Comparison of ENCODE assay signal across 22 mouse cellular contexts in the genomic region with DNA sequence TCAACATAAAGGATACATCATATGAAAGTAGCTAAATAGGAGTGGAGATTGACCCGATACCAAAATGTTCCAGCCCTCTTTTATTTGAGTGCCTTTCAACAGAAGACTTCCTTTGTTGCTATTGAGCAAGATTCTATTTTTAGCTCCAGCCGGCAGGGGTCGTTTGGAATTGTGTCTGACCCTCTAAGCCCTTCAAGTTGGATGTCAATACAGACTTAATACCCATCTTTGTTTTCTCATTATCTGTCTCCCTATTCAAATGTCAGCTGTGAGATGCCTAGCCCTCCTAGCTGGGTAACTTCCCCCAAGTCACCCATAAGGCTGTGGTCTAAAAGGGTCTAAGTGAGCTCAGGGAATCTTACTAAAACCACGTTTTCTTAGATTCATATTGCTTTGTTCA.
DNase-seq lines count a peak whose midpoint lies in the region; ATAC-seq lines count a peak whose summit lies in the region.
"Had no signal": no experiment of that assay in that cellular context is flagged by ENCODE, and none has a peak within 500 bp of the region (broad histone marks: within the 10 kb centered on the region; RNA-seq: fewer than 3 reads in every experiment).

No protein-coding gene starts in this region.

- H3K4me2 ChIP-seq in hindbrain, embryonic 11.5 days (replicated peaks; ENCODE audit: low read depth, low read length): no peak overlapping the region
- no peak overlapping the region for H3K4me2 ChIP-seq in hindbrain, embryonic 13.5 days
- no peak overlapping the region for H3K4me2 ChIP-seq in forebrain, embryonic 12.5 days
- H3K4me2 ChIP-seq: heart, embryonic 13.5 days; neural tube, embryonic 12.5 days had no signal

- H3K9ac ChIP-seq in hindbrain, embryonic 11.5 days (ENCODE audit: low read depth, low read length): no peak overlapping the region
- H3K9ac ChIP-seq in hindbrain, embryonic 13.5 days: no peak overlapping the region
- H3K9ac ChIP-seq in forebrain, embryonic 12.5 days: no peak overlapping the region
- H3K9ac ChIP-seq: heart, embryonic 13.5 days; neural tube, embryonic 12.5 days had no signal

- ATAC-seq in hindbrain, embryonic 11.5 days (ENCODE audit: low FRiP score): 0 out of 2 replicates have a peak, but pooled peaks have one; percentile 38
- ATAC-seq in hindbrain, embryonic 13.5 days (ENCODE audit: low FRiP score): no peak
- no peak for ATAC-seq in forebrain, embryonic 12.5 days (ENCODE audit: low FRiP score)

- no peak overlapping the region for H3K27ac ChIP-seq in hindbrain, embryonic 11.5 days (ENCODE audit: low read depth, low read length)
- no peak overlapping the region for H3K27ac ChIP-seq in hindbrain, embryonic 13.5 days
- no peak overlapping the region for H3K27ac ChIP-seq in embryonic facial prominence, embryonic 10.5 days (replicated peaks)
- H3K27ac ChIP-seq in forebrain, embryonic 12.5 days: no peak overlapping the region
- H3K27ac ChIP-seq: heart, embryonic 13.5 days; limb, embryonic 10.5 days; macrophage; neural tube, embryonic 12.5 days had no signal

- no peak overlapping the region for H3K4me3 ChIP-seq in hindbrain, embryonic 11.5 days (ENCODE audit: low read depth, low read length)
- H3K4me3 ChIP-seq in hindbrain, embryonic 13.5 days: no peak overlapping the region
- H3K4me3 ChIP-seq in embryonic facial prominence, embryonic 10.5 days: no peak overlapping the region
- H3K4me3 ChIP-seq in forebrain, embryonic 12.5 days (replicated peaks): no peak overlapping the region
- H3K4me3 ChIP-seq: heart, embryonic 13.5 days; limb, embryonic 10.5 days; neural tube, embryonic 12.5 days had no signal

- no peaks in the 10 kb centered on the region for H3K36me3 ChIP-seq in hindbrain, embryonic 11.5 days (ENCODE audit: control insufficient read depth, insufficient read depth, low read length)
- H3K36me3 ChIP-seq in hindbrain, embryonic 13.5 days: no peaks in the 10 kb centered on the region
- no peaks in the 10 kb centered on the region for H3K36me3 ChIP-seq in embryonic facial prominence, embryonic 10.5 days (replicated peaks)
- H3K36me3 ChIP-seq in forebrain, embryonic 12.5 days (replicated peaks): no peaks in the 10 kb centered on the region
- H3K36me3 ChIP-seq: heart, embryonic 13.5 days; limb, embryonic 10.5 days; neural tube, embryonic 12.5 days had no signal

- H3K9me3 ChIP-seq in hindbrain, embryonic 11.5 days (ENCODE audit: control insufficient read depth, low read length): no peaks in the 10 kb centered on the region
- H3K9me3 ChIP-seq in hindbrain, embryonic 13.5 days: no peaks in the 10 kb centered on the region
- H3K9me3 ChIP-seq in embryonic facial prominence, embryonic 10.5 days: no peaks in the 10 kb centered on the region
- no peaks in the 10 kb centered on the region for H3K9me3 ChIP-seq in forebrain, embryonic 12.5 days
- H3K9me3 ChIP-seq: heart, embryonic 13.5 days; limb, embryonic 10.5 days; neural tube, embryonic 12.5 days had no signal

- H3K4me1 ChIP-seq in hindbrain, embryonic 11.5 days (replicated peaks; ENCODE audit: control insufficient read depth, insufficient read depth, low read length): no peaks in the 10 kb centered on the region
- no peaks in the 10 kb centered on the region for H3K4me1 ChIP-seq in hindbrain, embryonic 13.5 days (replicated peaks)
- no peaks in the 10 kb centered on the region for H3K4me1 ChIP-seq in embryonic facial prominence, embryonic 10.5 days
- H3K4me1 ChIP-seq in forebrain, embryonic 12.5 days: peaks cover 8% of the 10 kb centered on the region
- H3K4me1 ChIP-seq: heart, embryonic 13.5 days; limb, embryonic 10.5 days; neural tube, embryonic 12.5 days had no signal

- no peaks in the 10 kb centered on the region for H3K27me3 ChIP-seq in hindbrain, embryonic 11.5 days (ENCODE audit: control insufficient read depth, insufficient read depth, low read length)
- no peaks in the 10 kb centered on the region for H3K27me3 ChIP-seq in hindbrain, embryonic 13.5 days
- no peaks in the 10 kb centered on the region for H3K27me3 ChIP-seq in embryonic facial prominence, embryonic 10.5 days (replicated peaks; ENCODE audit: low read depth, poor library complexity, severe bottlenecking)
- no peaks in the 10 kb centered on the region for H3K27me3 ChIP-seq in forebrain, embryonic 12.5 days
- H3K27me3 ChIP-seq: CH12.LX; heart, embryonic 13.5 days; neural tube, embryonic 12.5 days had no signal

- WGBS in hindbrain, embryonic 11.5 days: 26% methylated on average over 4 of the region's 4 CpGs
- WGBS in hindbrain, embryonic 13.5 days: 17% methylated on average over 4 of the region's 4 CpGs
- WGBS in embryonic facial prominence, embryonic 10.5 days: 27% methylated on average over 4 of the region's 4 CpGs
- 11% methylated on average over 4 of the region's 4 CpGs for WGBS in forebrain, embryonic 12.5 days

- DNase-seq in hindbrain, embryonic 11.5 days (ENCODE audit: low spot score): peak; percentile 33
- DNase-seq in ES-CJ7 (ENCODE audit: low read depth, low spot score): peak; percentile 28
- peak; percentile 45 for DNase-seq in ZHBTc4 (ENCODE audit: low read depth, low spot score)
- DNase-seq in embryonic facial prominence, embryonic 10.5 days (ENCODE audit: low spot score): peak; percentile 11
- no peak for DNase-seq in thymus, adult 18-20 months
- no peak for DNase-seq in testis, postnatal 14 days (ENCODE audit: low spot score)
- DNase-seq: adrenal gland, postnatal 25 days; cerebellum, adult 11-12 months; cerebellum, postnatal 25 days; heart, adult 18-20 months; kidney, adult 18-20 months; kidney, postnatal 25 days; layer of hippocampus, adult 9-11 months; lung, adult 18-20 months; thymus, postnatal 25 days had no signal

Comparison
In these comparisons a context has a peak if more than half of its experiments do, and no peak if none do; other contexts are left out.
1. DNase-seq: peak in hindbrain, embryonic 11.5 days (single experiment), ES-CJ7 (single experiment), ZHBTc4 (single experiment) and embryonic facial prominence, embryonic 10.5 days (single experiment); none in thymus, adult 18-20 months (0 of 2) and testis, postnatal 14 days (single experiment).